Mouse (Mus musculus) forelimb bud, embryonic 11.5 days (tissue): ENCODE data around the gene Alppl2.

Source experiments
- DNase-seq: peaks from one replicate; pipeline ENCODE4 v3.0.0-alpha.2; 2012; ENCODE audit warnings: low read depth, low spot score

Gene Alppl2

DNA sequence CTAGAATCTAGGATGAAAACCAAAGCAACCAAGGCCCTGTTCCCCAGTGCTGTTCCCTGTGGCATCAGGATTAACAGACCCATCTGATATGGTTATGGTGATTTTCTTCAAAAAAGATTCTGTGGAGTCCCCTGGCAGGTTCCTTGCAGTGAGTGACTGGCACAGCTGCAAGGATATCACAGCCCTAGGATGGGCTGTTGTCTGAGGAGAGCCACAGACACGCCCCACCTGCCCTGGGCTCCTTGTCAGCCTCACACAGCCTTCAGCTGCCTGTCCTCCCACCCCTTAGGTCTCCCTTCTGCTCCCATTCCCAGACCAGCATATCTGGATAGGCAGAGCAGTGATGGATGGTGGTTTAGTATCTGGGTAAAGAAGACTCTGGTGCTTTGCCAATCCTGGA is 39.0 kb downstream of the Alppl2 start:
- no peak for DNase-seq

GRCm38 (mm10) chr1:87050072-87050471 is 39.7 kb downstream of the Alppl2 start:
- DNase-seq = no peak

DNA sequence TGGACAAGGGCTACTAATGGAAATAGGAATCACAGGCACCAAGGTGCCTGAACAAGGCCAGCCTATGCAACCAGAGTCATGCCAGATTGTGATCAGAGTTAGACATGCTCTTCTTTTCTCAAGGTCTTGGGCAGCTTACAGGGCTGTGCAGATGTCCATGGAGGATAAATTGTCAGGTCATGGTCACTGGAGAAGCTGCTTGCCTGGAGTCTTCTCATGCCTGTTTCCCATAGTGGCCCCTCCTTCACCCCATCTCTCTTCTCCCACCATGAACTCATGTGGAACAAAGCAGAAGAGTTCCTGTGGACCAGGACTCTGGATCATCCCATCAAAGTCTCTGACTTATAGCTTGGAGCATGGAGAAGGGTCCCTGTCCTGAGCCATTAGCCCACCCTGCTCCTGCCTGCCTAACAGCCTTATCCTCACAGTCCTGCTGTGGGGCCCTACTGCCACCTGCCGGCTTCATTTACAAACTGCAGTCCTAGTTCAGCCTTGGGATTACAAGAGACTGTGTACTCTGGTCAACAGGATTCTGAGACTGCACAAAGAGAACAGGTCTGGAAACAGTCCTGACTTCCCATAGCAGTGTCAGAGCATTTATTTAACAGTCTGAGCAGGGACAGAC is 47.8 kb downstream of the Alppl2 start:
- peak; percentile 67 for DNase-seq

- DNase-seq = peak; percentile 63
Observed at GRCm38 (mm10) chr1:87041119-87041518, 48.6 kb downstream of the Alppl2 start.

- DNase-seq = no peak
Observed at GRCm38 (mm10) chr1:87038477-87039070, 51.2 kb downstream of the Alppl2 start.
